ENCODE assay signal across 8 mouse cellular contexts in the genomic region with DNA sequence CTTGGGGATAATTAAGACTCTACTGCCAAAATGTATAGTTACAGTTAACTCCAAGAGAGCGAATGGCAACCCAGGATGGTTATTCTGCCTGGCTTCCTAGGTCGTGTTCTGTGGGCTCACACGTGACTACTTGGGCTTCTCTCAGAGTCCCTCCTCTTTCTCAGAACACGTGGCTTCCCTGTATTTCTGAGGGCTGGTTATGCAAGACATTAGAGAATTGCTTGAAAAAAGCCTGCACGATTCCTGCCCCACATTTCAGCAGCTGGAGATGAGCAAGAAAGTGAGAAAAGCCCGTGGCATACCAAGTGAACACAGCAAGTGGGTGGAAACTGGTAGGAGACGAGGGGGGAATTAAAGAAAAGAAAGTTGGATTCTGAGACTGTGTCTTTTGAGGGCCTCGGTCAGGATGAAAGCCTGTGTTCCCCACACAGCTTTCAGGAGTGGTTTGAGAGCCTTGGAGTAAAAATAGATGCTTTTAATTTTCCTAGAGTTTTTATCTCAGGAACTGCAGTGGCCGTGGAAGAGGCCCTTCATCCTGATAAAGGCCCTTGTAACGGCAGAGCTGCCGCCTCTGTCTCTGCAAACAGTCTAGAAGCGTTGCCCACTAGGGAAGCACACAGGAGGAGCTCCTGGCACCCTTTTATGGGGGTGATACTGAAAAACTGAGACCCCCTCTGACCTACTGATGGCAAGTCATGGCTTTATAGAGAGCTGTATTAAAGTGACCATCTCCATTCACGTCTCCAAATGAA. TPM values are rescaled to one million over a fixed set of nuclear protein-coding genes. Genes with fewer than 3 reads are reported as not detected.
DNase-seq lines count a peak whose midpoint lies in the region; ATAC-seq lines count a peak whose summit lies in the region.

No protein-coding gene starts in this region.

- no peak overlapping the region for H3K4me2 ChIP-seq in forebrain, embryonic 11.5 days (ENCODE audit: low read depth, low read length, severe bottlenecking)
- peak overlapping the region; percentile 39 for H3K4me2 ChIP-seq in liver, embryonic 16.5 days (ENCODE audit: low read depth, low read length)
- no peak overlapping the region for H3K4me2 ChIP-seq in intestine, embryonic 15.5 days (replicated peaks)

- H3K4me1 ChIP-seq in forebrain, embryonic 10.5 days, result peaks cover 11% of the 10 kb centered on the region
- no peaks in the 10 kb centered on the region for H3K4me1 ChIP-seq in forebrain, embryonic 11.5 days (replicated peaks; ENCODE audit: control insufficient read depth, insufficient read depth, low read length)
- peaks cover 18% of the 10 kb centered on the region for H3K4me1 ChIP-seq in liver, embryonic 16.5 days (ENCODE audit: control insufficient read depth, low read depth, low read length)
- H3K4me1 ChIP-seq in intestine, embryonic 15.5 days (replicated peaks), result peaks cover 9% of the 10 kb centered on the region

- WGBS in forebrain, embryonic 10.5 days, result 80% methylated on average over 13 of the region's 13 CpGs
- 75% methylated on average over 13 of the region's 13 CpGs for WGBS in forebrain, embryonic 11.5 days
- 24% methylated on average over 13 of the region's 13 CpGs for WGBS in liver, embryonic 16.5 days (ENCODE audit: insufficient replicate concordance)
- 70% methylated on average over 13 of the region's 13 CpGs for WGBS in intestine, embryonic 15.5 days

- no peak for DNase-seq in forebrain, embryonic 10.5 days (ENCODE audit: extremely low spot score, low spot score)
- DNase-seq in forebrain, embryonic 11.5 days (ENCODE audit: low spot score), result no peak
- DNase-seq in NIH3T3 (ENCODE audit: low read depth), result peak; percentile 52
- DNase-seq in heart, adult 8-10 months (ENCODE audit: low spot score), result peak; percentile 58
- DNase-seq in spleen, postnatal 4 days (ENCODE audit: low spot score in 2 of 2), result no peak

- no peak overlapping the region for H3K4me3 ChIP-seq in forebrain, embryonic 10.5 days
- H3K4me3 ChIP-seq in forebrain, embryonic 11.5 days (ENCODE audit: low read depth, low read length), result no peak overlapping the region
- peak overlapping the region; percentile 12; the same call in 1 of the 2 replicates for H3K4me3 ChIP-seq in liver, embryonic 16.5 days (ENCODE audit: low read depth, low read length)
- H3K4me3 ChIP-seq in intestine, embryonic 15.5 days (replicated peaks), result no peak overlapping the region

- no peak overlapping the region for H3K9ac ChIP-seq in forebrain, embryonic 11.5 days (ENCODE audit: low read length)
- peak overlapping the region; percentile 41 for H3K9ac ChIP-seq in liver, embryonic 16.5 days (ENCODE audit: low read depth, low read length)
- H3K9ac ChIP-seq in intestine, embryonic 15.5 days, result no peak overlapping the region

- peaks cover 12% of the 10 kb centered on the region for H3K27me3 ChIP-seq in forebrain, embryonic 10.5 days (ENCODE audit: poor library complexity, severe bottlenecking)
- no peaks in the 10 kb centered on the region for H3K27me3 ChIP-seq in forebrain, embryonic 11.5 days (ENCODE audit: control insufficient read depth, insufficient read depth, low read length)
- H3K27me3 ChIP-seq in liver, embryonic 16.5 days (ENCODE audit: control insufficient read depth, insufficient read depth, low read depth, low read length), result no peaks in the 10 kb centered on the region
- no peaks in the 10 kb centered on the region for H3K27me3 ChIP-seq in intestine, embryonic 15.5 days (replicated peaks)

- H3K9me3 ChIP-seq in forebrain, embryonic 10.5 days, result no peaks in the 10 kb centered on the region
- H3K9me3 ChIP-seq in forebrain, embryonic 11.5 days (ENCODE audit: control insufficient read depth, low read length), result no peaks in the 10 kb centered on the region
- H3K9me3 ChIP-seq in liver, embryonic 16.5 days (replicated peaks; ENCODE audit: control insufficient read depth, low read length), result no peaks in the 10 kb centered on the region
- no peaks in the 10 kb centered on the region for H3K9me3 ChIP-seq in intestine, embryonic 15.5 days

- H3K36me3 ChIP-seq in forebrain, embryonic 10.5 days (replicated peaks), result peaks cover 28% of the 10 kb centered on the region
- no peaks in the 10 kb centered on the region for H3K36me3 ChIP-seq in forebrain, embryonic 11.5 days (ENCODE audit: control insufficient read depth, insufficient read depth, low read length)
- no peaks in the 10 kb centered on the region for H3K36me3 ChIP-seq in liver, embryonic 16.5 days (ENCODE audit: control insufficient read depth, insufficient read depth)
- no peaks in the 10 kb centered on the region for H3K36me3 ChIP-seq in intestine, embryonic 15.5 days

- 0 out of 2 replicates have a peak overlapping the region, but pooled peaks have one; percentile 5 for H3K27ac ChIP-seq in forebrain, embryonic 10.5 days
- H3K27ac ChIP-seq in forebrain, embryonic 11.5 days (ENCODE audit: low read depth, low read length), result no peak overlapping the region
- peak overlapping the region; percentile 57 for H3K27ac ChIP-seq in liver, embryonic 16.5 days (ENCODE audit: low read length)
- H3K27ac ChIP-seq in intestine, embryonic 15.5 days, result no peak overlapping the region

- no peak for ATAC-seq in forebrain, embryonic 11.5 days (replicated peaks; ENCODE audit: low FRiP score)
- ATAC-seq in liver, embryonic 16.5 days (ENCODE audit: low read depth), result peak; percentile 70
- no peak for ATAC-seq in monocyte, adult 5-6 weeks (replicated peaks; ENCODE audit: insufficient number of reproducible peaks, low FRiP score, low TSS enrichment, poor library complexity, severe bottlenecking)
- ATAC-seq in intestine, embryonic 15.5 days, result no peak

RNA-seq across cellular contexts. Expression of a gene that starts 21.6 kb away (rescaled TPM):
- polyA plus RNA-seq in forebrain, embryonic 10.5 days (2016; fragmentation: Nextera tagmentation; extraction: Ambion mirVana), result 0.07 TPM in 1 of 2 replicates, not detected in the other
- polyA plus RNA-seq in forebrain, embryonic 11.5 days (2014; fragmentation: Nextera tagmentation; extraction: Ambion mirVana), result 0.15 and 0.17 TPM in 2 replicates
- not detected for total RNA-seq in heart, adult 8-10 months (2022)
- polyA plus RNA-seq in liver, embryonic 16.5 days (2015; fragmentation: Nextera tagmentation; extraction: Ambion mirVana), result not detected in 2 replicates
- 0.38 TPM in 1 of 3 replicates, not detected in the others for total RNA-seq in monocyte, adult 5-6 weeks (2017)
- 0.06 and 0.34 TPM in 2 replicates for polyA plus RNA-seq in intestine, embryonic 15.5 days (2015; fragmentation: Nextera tagmentation; extraction: Ambion mirVana)

RNA-seq across cellular contexts. Expression of a gene that starts 21.8 kb away (rescaled TPM):
- polyA plus RNA-seq in forebrain, embryonic 10.5 days (2016; fragmentation: Nextera tagmentation; extraction: Ambion mirVana), result 39.1 and 40.4 TPM in 2 replicates
- 46.5 and 48.7 TPM in 2 replicates for polyA plus RNA-seq in forebrain, embryonic 11.5 days (2014; fragmentation: Nextera tagmentation; extraction: Ambion mirVana)
- 10 to 100 TPM; 42.4 to 53.8 (median 48.3) TPM for total RNA-seq in heart, adult 8-10 months (2022)
- 7.8 and 7.9 TPM in 2 replicates for polyA plus RNA-seq in liver, embryonic 16.5 days (2015; fragmentation: Nextera tagmentation; extraction: Ambion mirVana)
- total RNA-seq in monocyte, adult 5-6 weeks (2017), result 25.1 to 34.7 TPM (median 25.9 TPM) in 3 replicates
- polyA plus RNA-seq in intestine, embryonic 15.5 days (2015; fragmentation: Nextera tagmentation; extraction: Ambion mirVana), result 10.6 TPM in 2 replicates

RNA-seq across cellular contexts. Expression of a gene that starts 52.5 kb away (rescaled TPM):
- 0.15 TPM in 1 of 2 replicates, not detected in the other for polyA plus RNA-seq in forebrain, embryonic 10.5 days (2016; fragmentation: Nextera tagmentation; extraction: Ambion mirVana)
- polyA plus RNA-seq in forebrain, embryonic 11.5 days (2014; fragmentation: Nextera tagmentation; extraction: Ambion mirVana), result 0.25 and 0.32 TPM in 2 replicates
- total RNA-seq in heart, adult 8-10 months (2022), result under 1 TPM in 3 of 4 experiments, not detected in 1; 0.08 to 0.28 (median 0.17) TPM
- polyA plus RNA-seq in liver, embryonic 16.5 days (2015; fragmentation: Nextera tagmentation; extraction: Ambion mirVana), result not detected in 2 replicates
- total RNA-seq in monocyte, adult 5-6 weeks (2017), result not detected in 3 replicates
- 0.44 and 0.63 TPM in 2 replicates for polyA plus RNA-seq in intestine, embryonic 15.5 days (2015; fragmentation: Nextera tagmentation; extraction: Ambion mirVana)

Comparison
In these comparisons a context has a peak if more than half of its experiments do, and no peak if none do; other contexts are left out.
1. H3K27ac ChIP-seq: peak in forebrain, embryonic 10.5 days (single experiment) and liver, embryonic 16.5 days (single experiment); none in forebrain, embryonic 11.5 days (single experiment) and intestine, embryonic 15.5 days (single experiment).
2. DNase-seq: peak in NIH3T3 (single experiment) and heart, adult 8-10 months (single experiment); none in forebrain, embryonic 10.5 days (single experiment), forebrain, embryonic 11.5 days (single experiment) and spleen, postnatal 4 days (0 of 2).